Mouse (Mus musculus) brain, embryonic 14.5 days (tissue): ENCODE results near the gene Dctn2. TPM values are rescaled to one million over a fixed set of nuclear protein-coding genes. Genes with fewer than 3 reads are reported as not detected.

Experiments used
- DNase-seq: peaks from one replicate; pipeline ENCODE4 v3.0.0-alpha.2; 2011; ENCODE audit warnings: low read depth
- CTCF ChIP-seq: fragments of 200-500 bp; IDR thresholded peaks from 2 replicates; pipeline ENCODE4 v1.5.1; 2012; ENCODE audit warnings: inconsistent platforms, mild to moderate bottlenecking, moderate library complexity, borderline replicate concordance; ENCODE audit not compliant: insufficient read depth, insufficient read length; ENCODE audit errors: extremely low read depth
- POLR2A ChIP-seq: fragments of 200-500 bp; IDR thresholded peaks from 2 replicates; pipeline ENCODE4 v1.6.1; 2012; ENCODE audit warnings: mild to moderate bottlenecking, inconsistent platforms, borderline replicate concordance; ENCODE audit not compliant: poor library complexity, insufficient read depth, insufficient read length, severe bottlenecking; ENCODE audit errors: extremely low read depth
- polyA plus RNA-seq: library from polyadenylated mRNA; depleted of rRNA; stranded (reverse); fragments of >200 nt; gene quantifications from 2 replicates; pipeline ENCODE4 v1.2.3, GENCODE M21; 2012

The Dctn2 gene
- polyA plus RNA-seq, 1 experiment = 326 TPM

DNA sequence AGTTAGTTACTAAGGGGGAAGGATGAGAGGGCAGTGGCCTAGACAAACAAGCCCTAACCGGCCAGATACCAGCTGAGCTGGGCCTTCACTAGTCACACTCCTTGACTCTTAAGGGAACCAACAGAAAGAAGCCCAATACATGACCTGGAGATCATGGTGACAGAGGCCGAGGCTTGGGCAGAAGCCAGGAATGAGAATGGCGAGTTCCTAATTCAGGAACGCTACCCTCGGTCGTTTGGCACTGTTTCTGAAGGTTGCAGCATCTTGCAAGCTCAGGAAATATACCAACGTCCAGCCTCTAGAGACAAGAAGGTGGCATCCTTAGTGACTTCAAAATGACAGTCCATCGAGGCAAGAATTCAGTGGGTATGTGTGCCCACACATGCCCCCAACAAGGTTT is 1.8 kb upstream of the Dctn2 start:
- no peak for TF ChIP-seq CTCF
- no peak for TF ChIP-seq POLR2A
- DNase-seq = no peak

DNA sequence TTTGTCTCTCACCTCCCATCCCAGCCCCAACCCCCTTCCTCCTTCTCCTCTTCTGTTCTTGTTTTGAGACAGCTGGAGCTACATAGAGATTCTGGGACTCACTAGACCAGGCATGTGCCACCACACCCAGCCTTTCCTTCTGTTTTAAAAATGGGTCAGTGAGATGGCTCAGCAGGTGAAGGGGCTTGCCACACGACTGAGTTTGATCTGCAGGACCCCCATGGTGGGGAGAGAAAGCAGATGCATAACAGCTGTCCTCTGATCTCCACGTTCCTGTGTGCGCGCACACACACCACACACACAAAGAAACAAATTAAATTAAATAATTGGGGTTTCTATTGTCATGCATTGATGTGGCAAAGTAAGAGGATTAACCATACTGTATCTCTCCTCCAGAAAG is 1.2 kb upstream of the Dctn2 start:
- no peak for TF ChIP-seq CTCF
- TF ChIP-seq POLR2A = no peak

DNA sequence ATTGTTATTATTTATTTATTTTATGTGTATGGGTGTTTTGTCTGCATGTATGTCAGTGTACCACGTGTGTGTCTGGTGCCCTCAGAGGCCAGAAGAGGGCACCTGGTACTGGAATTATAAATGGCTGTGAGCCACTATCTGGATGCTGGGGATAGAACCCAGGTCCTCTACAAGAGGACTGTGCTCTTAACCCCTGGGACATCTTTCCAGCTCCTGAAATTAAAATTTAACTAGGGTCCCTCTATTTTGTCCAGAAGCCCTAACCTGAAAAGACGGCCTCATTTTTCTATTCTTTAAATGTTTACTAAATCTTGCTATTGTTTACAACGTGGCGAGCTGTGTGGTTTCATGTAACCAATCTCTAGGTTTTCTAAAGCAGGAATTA is 449 bp upstream of the Dctn2 start:
- DNase-seq = peak; percentile 54
- TF ChIP-seq POLR2A = no peak
- TF ChIP-seq CTCF = no peak

More for the DNA sequence above, 1.2 kb upstream of the Dctn2 start:
- no peak for DNase-seq

DNA sequence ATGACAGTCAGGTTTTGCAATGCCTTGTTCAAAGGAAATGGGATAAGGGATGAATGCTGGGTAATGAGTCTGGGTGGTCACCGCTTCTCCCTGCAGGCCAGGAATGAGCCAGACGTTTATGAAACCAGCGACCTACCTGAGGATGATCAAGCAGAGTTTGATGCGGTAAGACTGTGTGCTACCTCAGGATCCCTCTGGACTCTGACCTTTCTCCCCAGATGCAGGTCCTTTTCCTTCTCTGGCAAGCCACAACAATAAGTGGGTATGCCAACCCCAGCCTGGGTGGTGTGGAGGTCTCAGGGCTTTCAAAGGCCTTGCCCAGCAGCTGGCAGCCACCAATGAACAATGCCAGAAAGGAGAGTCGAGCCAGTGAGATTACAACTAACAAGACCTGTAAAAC is 1.1 kb downstream of the Dctn2 start:
- DNase-seq = no peak

DNA sequence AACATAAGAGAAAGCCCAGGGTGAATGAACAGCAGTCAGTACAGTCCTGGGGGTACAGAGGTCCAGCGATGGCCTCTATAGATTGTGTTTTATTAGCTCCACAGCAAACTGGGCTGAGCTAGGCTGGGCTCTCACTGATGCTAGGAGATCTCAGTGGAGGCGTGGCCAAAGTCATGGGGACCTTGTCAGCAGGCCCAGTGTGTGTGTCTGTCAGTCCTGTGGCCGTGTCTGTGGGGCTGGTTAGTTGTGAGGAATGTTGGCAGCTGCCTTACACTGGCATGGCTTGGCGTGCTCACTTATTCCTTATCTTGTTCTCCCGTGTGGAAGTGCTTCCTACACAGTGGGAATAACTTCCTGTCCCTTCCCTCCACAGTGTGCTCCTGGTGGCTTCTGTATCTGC is 2.2 kb downstream of the Dctn2 start:
- no peak for DNase-seq
- TF ChIP-seq CTCF (no peak), POLR2A (no peak)

More for the DNA sequence above, 1.1 kb downstream of the Dctn2 start:
- TF ChIP-seq POLR2A (no peak), CTCF (no peak)

DNA sequence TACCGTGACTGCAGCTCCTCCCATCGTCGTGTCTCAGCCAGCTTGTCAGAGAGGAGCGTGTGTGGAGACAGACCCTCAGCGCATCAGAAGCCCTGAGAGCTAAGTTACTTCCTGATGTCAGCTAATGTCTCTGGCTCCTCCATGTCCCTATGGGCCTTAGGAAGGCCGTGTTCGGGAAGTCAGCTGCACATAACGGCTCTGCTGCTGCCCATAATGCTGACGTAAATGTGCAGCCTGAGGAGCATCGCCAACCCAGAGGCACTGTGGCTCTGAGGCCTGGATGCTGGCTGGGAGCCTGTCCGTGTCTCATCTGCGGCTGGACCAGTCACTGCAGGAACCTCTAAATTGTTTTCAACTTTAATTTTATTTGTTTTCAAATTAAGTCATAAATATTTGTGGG is 2.9 kb downstream of the Dctn2 start:
- no peak for DNase-seq
- TF ChIP-seq CTCF (no peak), POLR2A (no peak)

DNA sequence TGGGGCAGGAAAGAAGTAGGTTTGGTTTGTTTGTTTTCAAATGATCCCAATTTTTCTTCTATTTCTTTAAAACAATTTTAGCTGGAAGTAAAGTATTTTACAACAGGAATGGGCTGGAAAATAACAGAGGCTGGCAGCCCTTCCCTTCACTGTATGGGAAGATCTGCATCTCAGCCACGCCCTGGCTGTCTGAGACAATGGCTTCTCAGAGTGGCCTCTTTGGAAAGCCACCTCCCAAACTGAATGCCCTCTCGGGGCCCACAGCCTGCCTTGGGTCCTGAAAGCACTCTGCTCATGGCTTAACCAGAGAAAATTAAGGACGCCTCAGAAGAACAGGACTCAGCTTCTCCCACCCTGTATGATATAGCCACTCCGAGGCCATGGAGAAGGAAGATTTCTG is 3.7 kb downstream of the Dctn2 start:
- no peak for DNase-seq
- TF ChIP-seq POLR2A (no peak), CTCF (no peak)

DNA sequence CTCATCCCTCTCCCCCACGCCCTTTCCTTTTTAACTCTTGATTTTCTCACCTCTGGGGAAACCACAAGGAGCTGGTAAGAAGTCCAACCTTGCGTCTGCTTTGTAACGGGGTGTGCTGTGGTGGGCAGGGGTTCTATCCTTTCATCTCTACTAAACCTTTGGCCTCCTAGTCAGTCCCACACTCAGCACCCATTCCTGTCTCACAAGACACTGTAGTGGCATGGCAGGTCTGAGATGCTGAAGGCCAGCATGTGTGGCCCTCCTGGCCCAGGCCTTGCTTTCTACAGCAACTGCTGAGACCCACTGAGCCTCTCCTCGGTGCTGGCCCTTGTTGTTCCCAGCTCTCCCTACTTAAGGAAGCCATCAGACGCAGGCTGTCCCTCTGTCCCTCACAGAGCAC is 6.2 kb downstream of the Dctn2 start:
- DNase-seq = no peak

DNA sequence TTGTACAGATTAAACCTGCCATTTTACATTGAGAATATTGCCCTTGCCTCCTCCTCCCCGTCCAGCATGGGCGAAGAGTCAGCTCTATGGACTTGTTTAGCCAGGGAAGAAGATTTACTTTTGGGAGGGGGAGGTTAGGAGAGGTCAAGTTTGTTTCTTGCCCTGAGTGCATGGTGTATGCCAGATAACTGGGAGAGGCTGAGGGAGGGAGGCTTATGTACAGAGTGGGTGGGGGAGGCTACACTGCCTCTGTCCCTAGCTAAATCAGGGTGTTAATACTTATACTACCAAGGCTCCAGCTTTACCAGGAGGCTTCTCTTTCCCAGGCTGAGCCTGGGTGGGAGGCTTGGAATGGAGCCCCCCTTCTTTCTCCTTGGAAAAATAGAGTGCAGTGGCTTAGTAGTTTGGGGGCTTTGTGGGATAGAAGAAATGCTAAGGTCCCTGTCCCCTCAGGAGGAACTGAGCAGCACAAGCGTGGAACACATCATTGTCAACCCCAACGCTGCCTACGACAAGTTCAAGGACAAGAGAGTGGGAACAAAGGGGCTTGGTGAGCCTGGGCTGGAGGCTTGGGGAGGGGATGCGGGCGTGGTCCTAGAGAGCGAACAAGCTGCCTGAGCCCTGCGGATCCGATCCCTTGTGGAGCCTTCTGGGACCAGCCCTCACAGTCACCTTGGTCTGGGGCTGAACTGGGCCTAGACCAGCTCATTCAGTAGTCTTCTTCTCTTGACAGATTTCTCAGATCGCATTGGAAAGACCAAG is 8.3 kb downstream of the Dctn2 start:
- DNase-seq = no peak
- TF ChIP-seq CTCF (no peak), POLR2A (no peak)

More for the DNA sequence above, 6.2 kb downstream of the Dctn2 start:
- no peak for TF ChIP-seq POLR2A
- no peak for TF ChIP-seq CTCF

DNA sequence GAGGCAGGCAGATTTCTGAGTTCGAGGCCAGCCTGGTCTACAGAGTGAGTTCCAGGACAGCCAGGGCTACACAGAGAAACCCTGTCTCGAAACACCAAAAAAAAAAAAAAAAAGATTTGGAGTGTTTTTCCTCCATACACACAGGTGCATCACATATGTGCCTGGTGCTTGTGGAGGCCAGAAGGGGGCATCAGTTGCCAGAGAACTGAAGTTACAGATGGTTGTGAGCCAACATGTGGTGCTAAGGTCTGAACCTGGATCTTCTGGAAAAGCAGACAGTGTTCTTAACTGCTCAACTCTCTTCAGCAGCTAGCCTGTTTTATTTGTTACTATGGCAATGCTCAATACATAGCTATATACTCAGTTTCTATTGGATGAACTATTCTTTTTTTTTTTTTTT is 13.6 kb downstream of the Dctn2 start:
- no peak for DNase-seq

DNA sequence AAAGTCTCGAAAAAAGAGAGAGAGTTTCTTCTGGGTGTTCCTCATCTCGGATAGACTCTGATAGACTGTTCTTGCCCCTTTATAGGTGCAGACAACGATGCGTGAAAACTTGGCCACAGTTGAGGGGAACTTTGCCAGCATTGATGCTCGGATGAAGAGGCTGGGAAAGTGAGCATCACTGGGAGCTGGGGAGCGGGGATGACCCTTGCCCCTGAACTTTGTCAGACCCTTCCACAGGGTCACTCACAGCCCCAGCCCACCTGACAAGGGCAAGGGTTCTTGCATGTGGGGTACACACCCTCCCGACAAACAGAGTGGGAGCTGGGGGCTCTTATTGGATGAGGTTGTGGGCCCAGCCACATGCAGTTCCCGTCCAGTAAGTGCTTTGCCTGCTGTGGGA is 15.1 kb downstream of the Dctn2 start:
- no peak for DNase-seq
- TF ChIP-seq POLR2A (no peak), CTCF (no peak)

More for the DNA sequence above, 13.6 kb downstream of the Dctn2 start:
- TF ChIP-seq CTCF (peak; percentile 15; the same call in 1 of the 2 replicates), POLR2A (no peak)

DNA sequence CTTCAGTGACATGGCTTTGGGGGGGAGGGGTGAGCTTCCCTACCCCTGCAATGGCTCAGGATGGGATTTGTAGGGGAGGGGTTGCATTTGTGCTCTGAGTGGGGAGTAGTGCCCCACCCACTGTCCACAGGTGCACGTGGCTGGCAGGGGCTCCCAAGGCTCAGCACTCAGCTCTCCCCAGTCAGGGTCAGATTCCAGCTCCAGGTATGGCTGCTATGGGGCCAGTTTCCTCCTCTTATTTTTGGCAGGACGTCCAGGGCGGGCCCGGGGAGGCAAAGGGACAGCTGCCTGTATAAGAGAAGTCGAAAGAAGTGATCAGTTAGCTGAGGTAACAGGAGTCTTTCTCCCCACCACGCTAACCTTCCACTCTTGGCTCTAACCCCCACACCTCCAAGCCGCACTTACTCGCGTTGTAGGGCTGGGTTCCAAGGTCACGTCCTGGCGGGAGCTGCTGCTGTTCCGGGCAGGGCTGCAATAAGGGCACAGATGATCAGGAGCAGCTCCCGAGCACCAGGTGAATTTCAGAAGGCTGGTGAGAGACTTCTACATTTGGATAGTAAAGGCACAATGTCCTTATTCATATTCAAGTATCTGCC is 16.6 kb downstream of the Dctn2 start:
- no peak for TF ChIP-seq CTCF
- no peak for TF ChIP-seq POLR2A
- DNase-seq = no peak
